Mouse (Mus musculus) yolk sac, embryonic 10.5 days (tissue): ENCODE measurements around the gene Slc38a9.
"Not testable (repeated sequence)": the region's sequence is repeated elsewhere in the genome, so short reads cannot be mapped to it uniquely, and the experiment has no call there.

Experiments used
- DNase-seq: peaks from one replicate; pipeline ENCODE4 v3.0.0-alpha.2; 2017; ENCODE audit warnings: low spot score

Gene Slc38a9

GRCm38 (mm10) chr13:112683970-112684369 is 23.4 kb downstream of the Slc38a9 start:
- DNase-seq, result no peak

GRCm38 (mm10) chr13:112686155-112686554 is 25.6 kb downstream of the Slc38a9 start:
- no peak for DNase-seq

- DNase-seq, result no peak
These were observed 32.5 kb downstream of the Slc38a9 start for GRCm38 (mm10) chr13:112692870-112693553.

GRCm38 (mm10) chr13:112695526-112696240 is 35.1 kb downstream of the Slc38a9 start:
- no peak for DNase-seq

- DNase-seq, result no peak
These were observed 40.7 kb downstream of the Slc38a9 start for GRCm38 (mm10) chr13:112701256-112701655.

- DNase-seq, result no peak
These were observed 45.8 kb downstream of the Slc38a9 start for GRCm38 (mm10) chr13:112706351-112706750.

- DNase-seq, result no peak
These were observed 59.7 kb downstream of the Slc38a9 start for GRCm38 (mm10) chr13:112720078-112720736.

- no peak for DNase-seq
These were observed 61.6 kb downstream of the Slc38a9 start for GRCm38 (mm10) chr13:112721946-112722729.

- DNase-seq, result not testable (repeated sequence)
These were observed 63.7 kb downstream of the Slc38a9 start for GRCm38 (mm10) chr13:112724260-112724659.

- DNase-seq, result no peak
These were observed 65.5 kb downstream of the Slc38a9 start for GRCm38 (mm10) chr13:112726002-112726401.

- DNase-seq, result no peak
These were observed 72.8 kb downstream of the Slc38a9 start for GRCm38 (mm10) chr13:112733311-112733710.

GRCm38 (mm10) chr13:112734906-112735713 is 74.6 kb downstream of the Slc38a9 start:
- DNase-seq, result no peak

- no peak for DNase-seq
These were observed 75.9 kb downstream of the Slc38a9 start for GRCm38 (mm10) chr13:112736407-112736806.

GRCm38 (mm10) chr13:112737110-112737509 is 76.6 kb downstream of the Slc38a9 start:
- no peak for DNase-seq

- DNase-seq, result no peak
These were observed 77.5 kb downstream of the Slc38a9 start for GRCm38 (mm10) chr13:112738005-112738404.

GRCm38 (mm10) chr13:112740073-112740472 is 79.5 kb downstream of the Slc38a9 start:
- DNase-seq, result no peak

GRCm38 (mm10) chr13:112742076-112742830 is 81.7 kb downstream of the Slc38a9 start:
- no peak for DNase-seq

- no peak for DNase-seq
These were observed 83.1 kb downstream of the Slc38a9 start for GRCm38 (mm10) chr13:112743647-112744046.

- DNase-seq, result no peak
These were observed 83.7 kb downstream of the Slc38a9 start for GRCm38 (mm10) chr13:112744061-112744849.
